Mouse (Mus musculus): ENCODE data around the gene Ubqln4.

DNA sequence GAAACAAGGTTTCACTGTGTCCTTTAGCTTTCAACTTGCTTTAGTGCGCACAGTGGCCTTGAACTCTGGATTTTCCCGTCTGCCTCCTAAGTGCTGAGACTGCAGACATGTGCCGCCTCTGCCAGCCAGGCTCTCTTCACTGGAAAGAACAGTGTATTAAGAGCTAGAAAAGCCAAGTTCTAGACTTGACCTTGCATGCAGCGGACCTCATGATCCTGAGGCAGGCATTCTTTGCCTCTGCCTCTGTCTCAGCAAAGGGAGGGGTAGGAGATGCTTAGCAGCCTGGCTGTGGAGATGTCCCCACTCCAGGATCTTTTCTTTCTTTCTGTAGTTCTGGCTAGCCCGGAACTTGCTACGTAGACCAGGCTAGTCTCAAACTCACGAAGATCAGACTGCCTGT lies 51.3 kb downstream of the Ubqln4 start:
- TF ChIP-seq CTCF (IDR thresholded peaks at IDR 0.05) = no peak
- no peak for TF ChIP-seq EP300 (IDR thresholded peaks at IDR 0.05)

All from lung, postnatal 0 days (tissue).